Mouse (Mus musculus) kidney, adult 2 months (tissue): ENCODE measurements around the gene Fat1.

ENCODE experiments used
- CTCF ChIP-seq: fragments of 200-500 bp; conservative IDR thresholded peaks from 2 replicates; pipeline ENCODE4 v1.5.1; 2011; ENCODE audit warnings: low read depth, mild to moderate bottlenecking, control low read depth, low read length, moderate library complexity, mixed read lengths; ENCODE audit not compliant: insufficient read depth, insufficient read length
- POLR2A ChIP-seq: fragments of 200-500 bp; IDR thresholded peaks from one replicate; pipeline ENCODE4 v1.6.1; 2011; ENCODE audit warnings: low read depth, low read length, control low read depth

- TF ChIP-seq CTCF (no peak), POLR2A (no peak)
Measured at GRCm38 (mm10) chr8:45052618-45053017, 117.4 kb downstream of the Fat1 start.
